10 mouse cellular contexts compared by ENCODE assay signal in genomic region chr6:42309816-42310378, GRCm38 (mm10). TPM values are rescaled to one million over a fixed set of nuclear protein-coding genes. Genes with fewer than 3 reads are reported as not detected.
A peak's percentile ranks its signal among the peaks of the same experiment; 100 is the strongest.
DNase-seq lines count a peak whose midpoint lies in the region; ATAC-seq lines count a peak whose summit lies in the region.
"Had no signal": no experiment of that assay in that cellular context is flagged by ENCODE, and none has a peak within 500 bp of the region (broad histone marks: within the 10 kb centered on the region; RNA-seq: fewer than 3 reads in every experiment).

No protein-coding gene starts in this region.

- H3K9ac ChIP-seq in heart, embryonic 12.5 days, result no peak overlapping the region
- no peak overlapping the region for H3K9ac ChIP-seq in midbrain, embryonic 11.5 days (ENCODE audit: low read length)
- H3K9ac ChIP-seq in midbrain, embryonic 14.5 days (replicated peaks; ENCODE audit: low read length), result no peak overlapping the region
- H3K9ac ChIP-seq: forebrain, embryonic 13.5 days had no signal

- no peak for ATAC-seq in heart, embryonic 12.5 days (ENCODE audit: insufficient number of reproducible peaks, low FRiP score)
- ATAC-seq in midbrain, embryonic 11.5 days (ENCODE audit: low FRiP score), result 0 out of 2 replicates have a peak, but pooled peaks have one; percentile 30
- ATAC-seq in midbrain, embryonic 14.5 days (ENCODE audit: low FRiP score, low TSS enrichment), result no peak
- ATAC-seq: forebrain, embryonic 13.5 days had no signal

- WGBS in heart, embryonic 10.5 days, result 42% methylated on average over 8 of the region's 8 CpGs
- 42% methylated on average over 8 of the region's 8 CpGs for WGBS in heart, embryonic 12.5 days
- 48% methylated on average over 8 of the region's 8 CpGs for WGBS in midbrain, embryonic 11.5 days
- WGBS in midbrain, embryonic 14.5 days, result 51% methylated on average over 8 of the region's 8 CpGs

- H3K4me3 ChIP-seq in heart, embryonic 10.5 days, result no peak overlapping the region
- H3K4me3 ChIP-seq in heart, embryonic 12.5 days, result no peak overlapping the region
- H3K4me3 ChIP-seq in midbrain, embryonic 11.5 days (ENCODE audit: low read depth, low read length), result no peak overlapping the region
- no peak overlapping the region for H3K4me3 ChIP-seq in midbrain, embryonic 14.5 days (replicated peaks; ENCODE audit: low read depth, low read length)
- H3K4me3 ChIP-seq: forebrain, embryonic 13.5 days had no signal

- peak; percentile 72 for DNase-seq in heart, embryonic 10.5 days (ENCODE audit: low spot score)
- DNase-seq in midbrain, embryonic 11.5 days (ENCODE audit: low spot score, missing footprints), result no peak
- DNase-seq in midbrain, embryonic 14.5 days, result no peak
- peak; percentile 62 to 68 for DNase-seq in cerebellum, postnatal 14 days
- peak; percentile 27 to 51 for DNase-seq in kidney, postnatal 25 days
- DNase-seq in urinary bladder, postnatal 10 days (ENCODE audit: low spot score), result no peak
- no peak for DNase-seq in left cerebral cortex, adult 9 months (ENCODE audit: low spot score in 2 of 2)
- DNase-seq: layer of hippocampus, postnatal 36 days had no signal

- no peaks in the 10 kb centered on the region for H3K4me1 ChIP-seq in heart, embryonic 10.5 days
- no peaks in the 10 kb centered on the region for H3K4me1 ChIP-seq in heart, embryonic 12.5 days (replicated peaks)
- H3K4me1 ChIP-seq in midbrain, embryonic 11.5 days (ENCODE audit: control insufficient read depth, insufficient read depth, low read length), result no peaks in the 10 kb centered on the region
- no peaks in the 10 kb centered on the region for H3K4me1 ChIP-seq in midbrain, embryonic 14.5 days (ENCODE audit: control insufficient read depth, insufficient read depth, low read length)
- H3K4me1 ChIP-seq: forebrain, embryonic 13.5 days had no signal

- no peak overlapping the region for H3K4me2 ChIP-seq in heart, embryonic 12.5 days
- H3K4me2 ChIP-seq in midbrain, embryonic 11.5 days, result no peak overlapping the region
- no peak overlapping the region for H3K4me2 ChIP-seq in midbrain, embryonic 14.5 days (ENCODE audit: low read length)
- H3K4me2 ChIP-seq: forebrain, embryonic 13.5 days had no signal

- H3K27ac ChIP-seq in heart, embryonic 10.5 days, result no peak overlapping the region
- H3K27ac ChIP-seq in heart, embryonic 12.5 days (ENCODE audit: poor library complexity, severe bottlenecking), result no peak overlapping the region
- H3K27ac ChIP-seq in midbrain, embryonic 11.5 days (ENCODE audit: low read depth, low read length), result no peak overlapping the region
- H3K27ac ChIP-seq in midbrain, embryonic 14.5 days (replicated peaks; ENCODE audit: low read depth, low read length), result no peak overlapping the region
- H3K27ac ChIP-seq: forebrain, embryonic 13.5 days had no signal

- no peaks in the 10 kb centered on the region for H3K9me3 ChIP-seq in heart, embryonic 10.5 days
- no peaks in the 10 kb centered on the region for H3K9me3 ChIP-seq in heart, embryonic 12.5 days (replicated peaks)
- no peaks in the 10 kb centered on the region for H3K9me3 ChIP-seq in midbrain, embryonic 11.5 days (ENCODE audit: control insufficient read depth, low read length)
- no peaks in the 10 kb centered on the region for H3K9me3 ChIP-seq in midbrain, embryonic 14.5 days (ENCODE audit: control insufficient read depth, low read length)
- H3K9me3 ChIP-seq: forebrain, embryonic 13.5 days had no signal

- peaks cover 42% of the 10 kb centered on the region for H3K36me3 ChIP-seq in heart, embryonic 10.5 days
- peaks cover 38% of the 10 kb centered on the region for H3K36me3 ChIP-seq in heart, embryonic 12.5 days
- H3K36me3 ChIP-seq in midbrain, embryonic 11.5 days (ENCODE audit: control insufficient read depth, insufficient read depth, low read length), result peaks cover 9% of the 10 kb centered on the region; the same call in 1 of the 2 replicates
- peaks cover 74% of the 10 kb centered on the region for H3K36me3 ChIP-seq in midbrain, embryonic 14.5 days (ENCODE audit: control insufficient read depth, insufficient read depth, low read length)

- no peaks in the 10 kb centered on the region for H3K27me3 ChIP-seq in heart, embryonic 10.5 days (ENCODE audit: insufficient read depth, poor library complexity, severe bottlenecking)
- H3K27me3 ChIP-seq in heart, embryonic 12.5 days (replicated peaks), result no peaks in the 10 kb centered on the region
- no peaks in the 10 kb centered on the region for H3K27me3 ChIP-seq in midbrain, embryonic 11.5 days (ENCODE audit: control insufficient read depth, insufficient read depth, low read length)
- H3K27me3 ChIP-seq in midbrain, embryonic 14.5 days (ENCODE audit: control insufficient read depth, insufficient read depth, low read length), result no peaks in the 10 kb centered on the region
- H3K27me3 ChIP-seq: forebrain, embryonic 13.5 days had no signal

RNA-seq across cellular contexts. Expression of gene Fam131b, which starts 14.5 kb away (rescaled TPM):
- 0.21 and 0.30 TPM in 2 replicates for polyA plus RNA-seq in heart, embryonic 10.5 days (2016; fragmentation: Nextera tagmentation; extraction: Ambion mirVana)
- 0.37 and 0.52 TPM in 2 replicates for polyA plus RNA-seq in heart, embryonic 12.5 days (2016; fragmentation: Nextera tagmentation; extraction: Ambion mirVana)
- polyA plus RNA-seq in midbrain, embryonic 11.5 days (2014; fragmentation: Nextera tagmentation; extraction: Ambion mirVana), result 3.0 TPM in 2 replicates
- polyA plus RNA-seq in midbrain, embryonic 14.5 days (2014; fragmentation: Nextera tagmentation; extraction: Ambion mirVana), result 4.6 and 6.2 TPM in 2 replicates

RNA-seq across cellular contexts. Expression of gene Clcn1, which starts 23.4 kb away (rescaled TPM):
- 0.59 and 0.67 TPM in 2 replicates for polyA plus RNA-seq in heart, embryonic 10.5 days (2016; fragmentation: Nextera tagmentation; extraction: Ambion mirVana)
- 0.73 and 1.0 TPM in 2 replicates for polyA plus RNA-seq in heart, embryonic 12.5 days (2016; fragmentation: Nextera tagmentation; extraction: Ambion mirVana)
- polyA plus RNA-seq in midbrain, embryonic 11.5 days (2014; fragmentation: Nextera tagmentation; extraction: Ambion mirVana), result 1.4 and 1.6 TPM in 2 replicates
- polyA plus RNA-seq in midbrain, embryonic 14.5 days (2014; fragmentation: Nextera tagmentation; extraction: Ambion mirVana), result 2.8 and 3.4 TPM in 2 replicates

RNA-seq across cellular contexts. Expression of gene Zyx, which starts 39.5 kb away (rescaled TPM):
- 165 and 193 TPM in 2 replicates for polyA plus RNA-seq in heart, embryonic 10.5 days (2016; fragmentation: Nextera tagmentation; extraction: Ambion mirVana)
- polyA plus RNA-seq in heart, embryonic 12.5 days (2016; fragmentation: Nextera tagmentation; extraction: Ambion mirVana), result 213 and 219 TPM in 2 replicates
- 53.2 and 60.2 TPM in 2 replicates for polyA plus RNA-seq in midbrain, embryonic 11.5 days (2014; fragmentation: Nextera tagmentation; extraction: Ambion mirVana)
- polyA plus RNA-seq in midbrain, embryonic 14.5 days (2014; fragmentation: Nextera tagmentation; extraction: Ambion mirVana), result 42.1 and 55.7 TPM in 2 replicates

RNA-seq across cellular contexts. Expression of gene Casp2, which starts 45.1 kb away (rescaled TPM):
- polyA plus RNA-seq in heart, embryonic 10.5 days (2016; fragmentation: Nextera tagmentation; extraction: Ambion mirVana), result 40.8 and 45.2 TPM in 2 replicates
- 37.6 and 38.1 TPM in 2 replicates for polyA plus RNA-seq in heart, embryonic 12.5 days (2016; fragmentation: Nextera tagmentation; extraction: Ambion mirVana)
- 70.2 and 78.8 TPM in 2 replicates for polyA plus RNA-seq in midbrain, embryonic 11.5 days (2014; fragmentation: Nextera tagmentation; extraction: Ambion mirVana)
- polyA plus RNA-seq in midbrain, embryonic 14.5 days (2014; fragmentation: Nextera tagmentation; extraction: Ambion mirVana), result 41.9 and 51.0 TPM in 2 replicates

RNA-seq across cellular contexts. Expression of gene Tmem139, which starts 48.1 kb away (rescaled TPM):
- polyA plus RNA-seq in heart, embryonic 10.5 days (2016; fragmentation: Nextera tagmentation; extraction: Ambion mirVana), result 0.21 and 0.41 TPM in 2 replicates
- polyA plus RNA-seq in heart, embryonic 12.5 days (2016; fragmentation: Nextera tagmentation; extraction: Ambion mirVana), result 0.19 and 0.27 TPM in 2 replicates
- 0.19 and 0.23 TPM in 2 replicates for polyA plus RNA-seq in midbrain, embryonic 11.5 days (2014; fragmentation: Nextera tagmentation; extraction: Ambion mirVana)
- 0.18 TPM in 1 of 2 replicates, not detected in the other for polyA plus RNA-seq in midbrain, embryonic 14.5 days (2014; fragmentation: Nextera tagmentation; extraction: Ambion mirVana)

Comparison
In these comparisons a context has a peak if more than half of its experiments do, and no peak if none do; other contexts are left out.
1. DNase-seq: peak in heart, embryonic 10.5 days (single experiment), cerebellum, postnatal 14 days (2 of 2) and kidney, postnatal 25 days (2 of 2); none in midbrain, embryonic 11.5 days (single experiment), midbrain, embryonic 14.5 days (single experiment), urinary bladder, postnatal 10 days (single experiment) and left cerebral cortex, adult 9 months (0 of 2).